Mouse (Mus musculus) urinary bladder, adult 18-20 months (tissue): ENCODE data around the gene Perm1.
A peak's percentile ranks its signal among the peaks of the same experiment; 100 is the strongest.

Experiments used
- DNase-seq, 2 experiments: peaks; one replicate each; pipeline ENCODE4 v3.0.0; 2022; ENCODE audit warnings: low spot score in 2 of 2, mixed read lengths in 2 of 2

Gene Perm1

DNA sequence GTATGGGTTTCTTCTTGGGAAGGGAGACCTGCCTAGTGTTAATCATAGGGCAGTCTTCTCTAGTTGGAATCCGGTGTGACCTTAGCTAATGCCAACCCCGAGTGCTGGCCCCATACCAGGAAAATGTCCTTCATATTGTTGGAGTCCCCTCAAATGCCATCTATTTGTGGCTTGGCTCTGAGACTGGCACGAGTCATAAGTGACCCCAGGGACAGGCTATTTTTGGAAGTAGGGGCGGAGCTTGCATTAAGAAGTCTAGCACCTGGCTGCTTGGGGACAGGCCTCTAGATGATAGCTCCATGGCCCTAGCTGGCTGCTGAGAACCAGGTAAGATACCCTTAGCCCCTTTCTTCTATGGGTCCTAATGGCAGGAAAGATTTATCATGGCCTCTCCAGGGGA lies at the start of gene Perm1:
TSS of gene Perm1 (plus strand) at position 220 of the 400 bp plus-strand sequence.
- DNase-seq = no peak

DNA sequence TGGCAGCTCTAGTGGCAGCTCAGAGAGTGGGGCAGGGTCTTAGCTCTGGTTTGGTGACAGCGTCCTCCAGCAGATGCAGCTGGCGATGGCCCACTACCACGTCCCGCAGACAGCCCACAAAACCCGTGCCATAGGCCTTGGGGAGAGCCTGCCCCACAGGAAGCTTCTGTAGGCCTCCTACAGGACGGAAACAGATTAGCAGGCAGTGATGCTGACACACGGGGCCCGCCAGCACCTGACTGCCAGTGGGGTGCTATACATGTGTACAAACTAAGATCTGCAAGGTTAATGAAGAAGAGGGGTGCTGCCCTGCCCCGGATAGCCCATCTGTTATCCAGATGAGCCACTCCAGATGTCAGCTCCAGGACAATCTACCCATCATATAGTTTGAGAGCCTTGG lies 49.2 kb upstream of the Perm1 start:
- DNase-seq = no peak

DNA sequence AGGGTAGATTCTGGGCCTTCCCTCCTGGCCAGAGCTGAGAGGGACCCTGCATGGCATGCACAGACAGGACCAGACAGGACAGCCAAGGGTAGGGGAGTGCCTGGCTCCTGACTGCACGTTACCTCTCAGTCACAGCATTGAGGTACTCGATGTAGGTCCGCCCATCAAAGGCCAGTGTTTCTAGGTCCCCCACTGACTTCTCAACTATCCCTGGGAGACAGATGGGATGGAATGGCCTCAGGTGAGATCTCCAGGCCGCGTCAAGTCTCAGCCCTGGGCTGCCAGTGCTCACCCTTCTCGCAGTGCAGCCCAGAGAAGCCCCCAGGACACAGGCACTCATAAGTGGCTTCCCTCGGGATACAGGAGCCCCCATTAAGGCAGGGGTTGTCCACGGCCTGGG lies 47.1 kb upstream of the Perm1 start:
- no peak for DNase-seq

DNA sequence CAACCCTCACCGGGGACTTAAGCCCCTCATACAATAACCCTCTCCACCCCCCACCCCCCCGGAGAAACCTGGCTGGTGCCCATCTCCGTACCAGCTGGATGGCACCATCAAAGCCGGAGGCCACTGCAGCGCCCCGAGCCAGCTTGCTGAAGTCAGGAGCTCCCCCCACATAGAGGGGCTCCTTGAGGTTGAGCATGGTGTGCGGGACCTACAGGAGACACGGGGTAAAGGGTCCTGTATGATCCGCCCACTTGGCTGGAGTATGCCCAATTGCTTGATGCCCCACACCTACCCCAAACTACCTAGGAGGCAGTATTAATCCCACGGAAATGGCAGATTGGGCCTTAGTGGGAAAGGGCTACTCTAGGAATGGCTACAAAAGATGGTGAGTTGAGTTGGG lies 46.5 kb upstream of the Perm1 start:
- no peak for DNase-seq

DNA sequence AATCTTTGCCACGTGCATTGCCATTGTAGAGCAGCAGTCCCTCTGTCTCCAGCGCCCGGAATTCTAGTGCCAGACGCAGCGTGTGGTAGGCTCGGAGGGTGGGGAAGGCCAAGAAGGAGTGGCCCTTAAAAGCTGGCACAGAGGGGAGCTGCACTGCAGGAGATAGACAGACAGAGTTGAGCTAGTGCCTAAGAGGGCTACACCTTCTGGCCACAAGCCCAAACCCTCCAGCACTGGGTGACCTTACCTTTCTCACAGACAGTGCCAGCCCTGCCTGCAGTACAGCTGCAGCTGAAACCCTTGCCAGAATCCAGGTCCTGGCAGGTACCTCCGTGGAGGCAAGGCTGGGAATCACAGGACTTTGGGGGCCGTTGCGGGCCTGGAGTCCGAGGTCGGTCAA lies 43.8 kb upstream of the Perm1 start:
- DNase-seq = no peak

DNA sequence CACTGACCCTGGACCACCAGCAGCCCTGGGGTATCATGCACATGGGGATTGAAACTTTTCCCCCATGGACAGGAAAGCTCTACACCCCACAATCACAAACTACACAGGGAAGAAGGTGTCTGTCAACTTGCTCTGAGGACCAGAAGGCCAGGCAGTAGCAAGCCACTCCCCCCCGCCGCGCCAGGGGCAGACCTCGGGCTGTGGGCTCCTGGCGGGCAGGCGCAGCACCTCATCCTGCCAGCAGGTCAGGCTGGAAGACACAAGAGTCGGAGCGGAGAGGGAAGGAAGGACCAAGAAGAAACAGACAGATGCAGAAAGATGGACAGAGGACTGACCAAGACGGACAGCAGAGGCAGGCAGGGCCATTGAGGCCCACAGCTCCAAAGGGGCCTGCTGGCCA lies 38.0 kb upstream of the Perm1 start:
- DNase-seq = no peak

DNA sequence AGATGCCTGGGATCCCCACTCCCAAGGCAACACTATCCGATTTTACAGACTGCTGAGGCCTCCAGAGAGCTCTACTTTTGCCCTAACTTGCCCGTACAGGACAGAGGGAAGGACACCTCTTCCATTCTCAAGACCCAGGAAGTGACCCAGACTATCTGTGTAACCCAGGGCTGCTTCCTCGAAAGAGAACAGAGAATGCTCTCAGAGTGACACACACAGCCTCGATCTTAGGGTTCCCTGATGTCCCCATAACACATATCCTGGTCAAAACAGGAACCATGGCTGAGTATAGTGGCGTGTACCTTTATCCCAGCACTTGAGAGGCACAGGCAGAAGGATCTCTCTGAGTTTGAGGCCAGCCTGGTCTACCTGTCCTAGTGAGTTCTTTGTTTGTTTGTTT lies 31.9 kb upstream of the Perm1 start:
- DNase-seq = no peak

DNA sequence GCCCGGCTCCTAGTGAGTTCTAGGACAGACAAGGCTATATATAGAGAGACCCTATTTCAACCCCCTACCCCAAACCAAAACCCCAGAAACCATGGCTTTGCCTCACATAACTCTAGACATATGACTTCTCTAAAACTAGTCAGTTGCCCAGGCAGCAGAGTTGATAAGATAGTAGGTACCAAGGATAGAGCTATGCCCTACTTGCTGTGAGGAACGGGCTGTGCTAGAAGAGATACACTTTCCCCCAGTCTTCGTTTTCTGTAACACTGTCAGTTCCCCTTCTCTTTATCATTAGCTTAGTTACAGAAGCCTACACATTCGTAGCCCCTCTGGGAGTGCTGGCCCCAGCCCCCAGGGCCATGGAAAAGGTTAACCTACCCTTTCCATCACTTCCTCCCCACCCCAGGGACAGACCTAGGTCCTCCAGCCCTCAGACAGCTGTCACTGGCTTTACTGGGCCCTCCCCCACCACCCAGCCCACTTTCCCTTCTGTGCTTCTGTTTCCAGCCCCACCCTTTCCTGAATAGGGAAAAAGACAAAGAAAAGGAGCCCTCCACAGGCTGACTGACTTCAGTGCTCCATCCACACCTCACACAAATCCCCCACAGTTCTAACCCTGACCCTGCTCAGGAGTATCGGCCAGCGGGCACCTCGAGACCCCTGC lies 31.2 kb upstream of the Perm1 start:
- DNase-seq = no peak

DNA sequence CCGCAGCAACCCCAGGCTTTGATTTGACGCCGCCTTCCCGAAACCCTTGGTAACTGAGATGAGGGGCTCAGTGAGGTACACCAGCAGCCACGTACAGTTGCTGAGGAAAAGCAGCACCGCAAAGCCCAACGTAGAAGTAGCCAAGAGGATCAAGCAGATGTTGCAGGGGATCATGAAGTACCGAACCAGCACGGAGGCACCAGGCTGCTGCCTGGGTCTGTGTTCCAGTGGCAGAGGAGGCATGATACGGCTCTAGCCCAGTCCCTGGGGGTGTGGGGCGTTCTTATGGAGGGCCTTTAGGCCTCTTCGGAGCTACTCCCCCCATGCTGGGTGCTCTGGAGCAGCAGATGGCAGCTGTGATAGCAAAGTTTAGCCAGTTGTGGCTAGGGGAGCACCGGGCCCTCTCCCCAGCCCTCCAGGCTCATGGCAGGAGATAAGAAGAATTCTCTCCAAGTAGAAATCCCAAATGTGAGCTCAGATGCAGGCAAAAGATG lies 30.2 kb upstream of the Perm1 start:
- no peak for DNase-seq

DNA sequence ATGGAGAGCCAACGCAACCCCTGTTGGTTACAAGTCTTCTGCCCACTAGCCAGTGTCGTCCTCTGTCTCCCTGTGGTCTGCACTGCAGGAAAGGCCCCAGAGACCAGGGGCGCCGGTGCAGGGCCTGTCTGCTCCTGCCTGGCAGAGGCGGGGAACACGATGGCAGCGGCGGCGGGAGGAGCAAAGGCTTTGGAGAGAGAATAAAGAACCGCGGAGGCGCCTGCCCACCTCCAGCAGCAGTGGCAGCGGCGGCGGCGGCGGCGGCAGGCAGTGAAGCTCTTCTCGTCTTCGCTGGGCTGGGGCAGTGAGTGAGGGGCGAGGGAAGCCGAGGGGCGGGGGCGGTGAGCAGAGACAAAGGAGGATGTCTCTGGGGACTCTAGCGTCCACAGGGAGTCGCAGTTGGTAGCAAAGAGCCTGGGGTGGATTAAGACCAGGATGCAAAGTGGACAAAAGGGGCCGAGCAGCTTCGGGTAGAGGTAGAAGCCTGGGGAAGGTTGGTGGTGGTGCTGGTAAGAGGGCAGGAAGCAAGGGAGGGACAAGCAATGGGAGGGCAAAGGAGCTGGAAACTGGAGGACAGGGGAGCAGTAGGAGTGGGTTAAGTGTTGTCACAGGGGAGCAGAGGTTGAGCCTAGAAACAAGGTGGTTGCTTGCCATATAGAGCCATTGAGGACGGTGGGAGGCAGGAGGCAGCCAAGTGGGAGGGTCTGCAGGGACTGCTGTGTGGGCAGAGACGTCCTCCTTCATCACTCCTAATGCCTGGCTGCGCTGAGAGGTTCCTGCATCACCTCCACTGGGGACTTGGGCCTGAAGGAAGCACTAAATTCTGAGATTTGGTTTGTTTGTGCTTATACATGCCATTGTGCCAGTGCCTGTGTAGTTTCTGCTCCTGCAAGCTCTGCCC lies 29.5 kb upstream of the Perm1 start:
- no peak for DNase-seq

DNA sequence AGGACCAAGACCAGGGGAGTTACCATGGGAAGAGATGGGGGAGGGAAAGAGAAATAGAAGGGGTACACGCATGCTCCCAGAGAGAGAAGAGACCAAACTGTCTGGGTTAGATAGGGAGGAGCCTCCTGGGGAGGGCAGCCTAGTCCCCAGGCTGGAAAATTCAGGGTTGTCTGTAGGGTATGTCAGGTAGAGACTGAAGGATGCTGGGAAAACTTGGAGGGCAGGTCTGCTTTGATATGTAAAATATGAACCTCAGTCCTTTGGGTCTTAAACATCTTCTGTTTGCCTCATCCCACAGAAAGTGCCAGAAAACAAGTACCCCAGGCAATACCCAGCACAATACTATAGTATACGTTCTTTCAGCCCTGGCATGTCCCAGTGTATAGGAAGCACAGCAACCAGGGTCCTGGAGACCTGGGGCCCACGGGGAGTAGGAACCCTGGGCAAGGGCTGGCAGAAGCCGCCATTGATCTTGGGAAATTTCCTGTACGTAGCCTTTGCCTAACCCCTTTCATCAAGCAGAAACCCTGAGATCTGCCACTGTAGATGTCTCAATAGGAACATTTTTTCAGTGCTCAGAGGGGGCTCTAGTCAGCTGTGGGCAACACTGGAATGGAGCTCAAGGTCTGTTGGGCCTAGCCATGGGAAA lies 27.4 kb upstream of the Perm1 start:
- DNase-seq = no peak

DNA sequence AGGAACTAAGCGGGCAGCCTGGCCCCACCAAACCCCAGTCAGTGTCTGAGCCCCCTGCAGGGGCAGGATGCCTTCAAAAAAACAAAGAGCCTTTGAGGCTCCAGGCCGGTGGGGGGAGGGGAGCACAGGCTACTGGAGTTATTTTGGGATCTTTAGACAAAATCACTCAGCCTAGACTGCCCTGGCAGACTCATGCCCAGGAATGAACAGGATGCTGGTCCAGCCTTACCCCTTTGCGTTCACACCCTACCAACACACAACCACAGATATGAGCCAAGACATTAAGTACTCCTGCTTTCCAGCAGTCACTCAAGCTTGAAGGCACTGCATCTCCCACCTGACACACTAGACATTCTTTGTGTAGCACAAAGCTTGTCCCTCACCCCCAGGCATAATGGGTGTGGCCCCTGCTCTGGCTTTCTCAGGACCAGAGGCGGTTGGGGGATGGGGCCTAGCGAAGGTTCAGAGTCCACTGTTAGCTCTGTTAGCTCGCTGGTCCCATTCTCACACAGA lies 26.8 kb upstream of the Perm1 start:
- no peak for DNase-seq

DNA sequence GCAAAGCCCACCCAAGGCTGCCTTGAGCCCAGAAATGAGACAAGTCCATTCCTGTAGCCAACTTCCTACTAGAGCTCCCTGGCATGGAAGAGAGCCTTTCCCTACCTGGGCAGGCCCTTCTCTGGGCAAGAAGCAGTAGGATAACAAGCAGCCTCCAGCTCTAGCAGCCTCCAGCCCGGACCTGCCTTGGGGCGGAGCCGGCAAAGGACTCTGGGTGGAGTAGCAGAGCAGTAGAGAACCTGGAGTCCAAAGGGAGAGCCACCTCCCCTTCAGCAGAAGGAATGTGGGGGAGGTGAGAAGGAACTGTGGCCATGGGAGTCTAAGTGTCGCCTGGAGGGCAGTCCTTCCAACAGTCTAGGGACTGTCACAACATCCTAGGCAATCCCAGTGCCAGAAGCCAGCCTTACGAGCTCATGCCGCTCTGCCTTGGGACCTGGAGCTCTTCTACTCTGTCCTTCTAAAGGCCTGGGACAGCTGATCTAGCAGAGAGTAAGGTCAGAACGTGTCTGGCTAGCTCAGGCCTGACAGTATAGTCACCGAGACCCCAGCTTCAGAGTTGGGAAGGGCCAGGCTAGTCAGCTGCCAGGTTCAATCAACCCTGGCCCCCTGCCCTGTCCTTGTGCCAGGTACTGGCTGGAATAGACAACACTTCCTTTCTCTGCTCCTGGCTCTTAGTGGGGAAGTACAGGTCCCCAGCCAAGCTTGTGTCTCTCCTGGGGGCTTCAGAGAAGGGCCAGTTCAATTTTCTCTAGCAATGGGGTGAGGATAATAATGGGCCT lies 23.1 kb upstream of the Perm1 start:
- DNase-seq = peak; percentile 55 to 68

DNA sequence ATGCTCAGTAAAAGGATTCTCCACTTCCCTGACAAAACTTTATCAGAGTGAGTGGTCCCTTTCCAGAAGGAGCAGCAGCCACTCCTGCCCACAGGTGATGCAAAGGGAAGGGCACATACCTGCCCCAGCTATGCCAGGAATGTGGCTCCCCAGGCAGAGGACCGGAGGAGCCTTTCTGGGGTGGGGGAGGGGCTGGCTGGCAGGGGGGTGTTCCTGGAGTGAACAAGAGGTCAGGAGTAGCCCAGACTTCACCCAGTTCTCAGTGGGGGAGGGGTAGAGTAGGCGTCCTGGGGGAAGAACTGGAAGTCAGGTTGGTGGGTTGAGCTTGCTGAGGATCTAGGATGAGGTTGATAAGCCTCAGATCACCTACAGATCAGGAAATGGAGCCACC lies 22.5 kb upstream of the Perm1 start:
- no peak for DNase-seq

DNA sequence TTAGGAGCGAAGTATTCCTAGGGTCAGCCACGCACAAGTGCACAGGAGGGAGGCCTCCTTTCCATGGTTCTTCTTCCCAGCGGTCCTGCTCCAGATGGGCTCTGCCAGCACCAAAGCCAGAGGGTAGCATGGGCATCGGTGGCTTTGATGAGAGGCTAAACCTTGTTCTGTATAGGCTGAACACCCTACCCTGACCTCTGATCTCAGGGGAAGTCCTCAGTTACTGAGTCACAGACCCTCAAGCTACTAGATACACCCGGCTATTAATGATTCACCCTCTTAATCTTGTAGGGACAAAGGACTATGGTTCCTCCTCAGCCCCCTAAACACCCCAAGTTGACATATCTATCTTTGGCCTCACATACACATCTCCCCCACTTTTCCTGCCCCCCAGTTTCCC lies 21.8 kb upstream of the Perm1 start:
- DNase-seq = no peak

DNA sequence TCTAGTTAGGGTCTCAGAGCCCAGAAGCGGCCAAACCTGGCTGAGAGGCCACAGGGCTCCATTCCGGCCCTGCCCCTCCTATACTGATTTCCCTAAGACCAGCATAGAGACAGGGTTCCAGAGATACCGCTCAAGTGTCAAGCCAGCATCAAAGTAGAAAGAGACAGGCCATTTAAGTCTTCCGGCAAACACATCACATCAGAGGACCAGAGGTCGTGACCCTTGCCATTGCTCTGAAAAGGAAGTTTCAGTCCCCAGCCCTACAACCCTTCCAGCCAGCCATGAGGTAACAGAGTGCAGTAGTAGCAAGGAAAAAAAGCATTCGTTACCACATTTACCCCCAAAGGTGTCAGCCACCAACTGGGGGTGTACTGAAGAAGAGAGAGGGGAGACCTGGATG lies 21.3 kb upstream of the Perm1 start:
- no peak for DNase-seq

DNA sequence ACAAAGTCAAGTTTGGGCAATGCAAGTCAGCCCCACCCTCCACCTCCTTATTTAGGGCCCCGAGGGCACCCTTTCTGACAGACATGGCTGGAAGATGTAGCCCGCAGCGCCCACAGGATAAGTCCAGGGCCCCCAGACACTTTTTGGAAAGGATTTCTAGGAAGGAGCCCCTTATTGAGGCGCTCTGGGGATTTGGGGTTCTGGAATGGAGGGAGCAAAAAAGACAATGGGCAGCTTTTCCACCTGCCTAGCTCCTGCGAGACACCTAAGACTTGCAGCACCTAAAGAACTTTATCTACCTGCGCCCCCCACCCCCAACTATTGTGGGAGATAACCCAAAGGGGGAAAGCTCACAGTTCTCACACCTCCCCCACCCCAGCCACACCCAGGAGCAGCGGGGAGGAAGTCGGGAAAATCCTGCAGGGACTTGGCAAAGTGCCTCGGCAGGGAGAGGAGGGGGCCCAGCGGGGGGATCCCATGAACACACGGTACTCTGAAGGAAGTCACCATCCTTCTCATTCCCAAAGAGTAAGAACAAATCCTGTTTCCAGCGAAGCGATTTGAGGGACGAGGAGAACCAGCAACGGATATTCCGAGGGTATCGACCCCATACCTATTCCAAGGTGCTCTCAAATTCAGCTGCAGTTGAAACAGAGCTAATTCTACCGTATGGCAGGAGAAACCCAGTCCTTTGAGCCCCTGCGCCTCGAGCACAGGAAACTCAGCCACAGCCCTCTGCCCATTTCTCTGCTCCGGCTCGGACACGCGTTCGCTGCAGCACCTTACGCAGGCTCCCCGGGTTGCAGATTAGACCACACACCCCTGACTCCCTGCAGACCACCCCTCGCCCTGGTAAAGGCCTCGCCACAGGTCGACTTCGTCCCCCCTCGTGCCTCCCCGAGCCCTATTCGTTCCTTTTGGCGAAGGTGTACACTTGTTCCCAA lies 19.5 kb upstream of the Perm1 start:
- peak in 1 of 2 experiments; percentile 41 for DNase-seq

DNA sequence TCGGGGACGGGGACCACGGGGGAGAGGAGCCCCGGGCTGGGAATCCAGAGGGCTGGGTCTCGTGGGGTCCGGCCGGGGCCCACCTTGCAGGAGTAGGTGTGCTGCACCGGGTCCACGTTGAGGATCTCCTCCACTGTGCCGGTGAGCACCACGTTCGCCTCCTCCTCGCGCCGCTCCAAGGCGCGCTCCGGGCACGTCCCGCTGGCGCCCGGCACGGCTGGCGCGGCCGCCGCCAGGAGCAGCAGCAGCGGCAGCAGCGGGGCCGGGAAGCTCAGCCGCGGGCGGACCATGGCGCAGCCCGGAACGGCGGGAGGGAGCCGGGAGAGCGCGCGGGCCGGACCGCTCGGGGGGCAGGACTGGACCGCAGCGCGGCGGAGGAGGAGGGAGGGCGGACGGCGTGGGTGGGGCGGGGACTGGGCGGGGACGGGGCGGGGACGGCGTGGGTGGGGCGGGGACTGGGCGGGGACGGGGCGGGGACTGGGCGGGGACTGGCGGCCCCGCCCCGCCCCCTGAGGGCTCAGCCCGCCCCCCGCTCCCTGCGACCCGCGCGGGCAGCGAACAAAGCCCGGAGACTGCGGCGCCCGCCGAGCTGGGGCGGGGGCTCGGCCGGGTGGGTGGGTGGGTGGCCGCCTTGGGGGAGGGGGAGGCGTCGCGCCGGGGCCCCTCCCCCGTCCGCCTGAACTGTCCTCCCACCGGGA lies 18.4 kb upstream of the Perm1 start, which contains the start of gene Agrn:
TSS of gene Agrn (minus strand) at position 358 of the 698 bp plus-strand sequence.
- DNase-seq = peak; percentile 53 to 63

DNA sequence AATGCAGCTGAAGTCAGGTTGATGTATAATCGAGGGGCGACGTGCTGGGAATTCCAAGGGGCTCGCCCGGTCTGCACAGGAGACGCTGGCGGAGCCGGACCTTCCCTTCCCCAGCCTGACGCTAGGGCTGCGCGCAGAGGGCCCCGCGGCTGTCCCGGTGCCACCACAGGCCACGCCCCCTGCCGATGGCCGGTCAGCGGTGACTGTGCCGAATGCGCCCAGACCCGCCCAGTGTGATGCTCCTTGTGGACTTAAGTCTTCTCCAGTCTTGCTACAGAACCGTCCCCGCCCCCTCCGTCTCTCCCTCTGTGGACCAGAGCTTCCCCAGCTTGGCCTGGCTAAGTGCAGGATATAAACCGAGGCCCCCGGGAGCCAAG lies 17.9 kb upstream of the Perm1 start:
- peak; percentile 78 to 88 for DNase-seq
